Mouse (Mus musculus): Measurements from ENCODE around the gene Irgm1. TPM values are rescaled to one million over a fixed set of nuclear protein-coding genes. Genes with fewer than 3 reads are reported as not detected.

Gene Irgm1
- polyA plus RNA-seq, 1 experiment from 2014 or later: 15.2 TPM

DNA sequence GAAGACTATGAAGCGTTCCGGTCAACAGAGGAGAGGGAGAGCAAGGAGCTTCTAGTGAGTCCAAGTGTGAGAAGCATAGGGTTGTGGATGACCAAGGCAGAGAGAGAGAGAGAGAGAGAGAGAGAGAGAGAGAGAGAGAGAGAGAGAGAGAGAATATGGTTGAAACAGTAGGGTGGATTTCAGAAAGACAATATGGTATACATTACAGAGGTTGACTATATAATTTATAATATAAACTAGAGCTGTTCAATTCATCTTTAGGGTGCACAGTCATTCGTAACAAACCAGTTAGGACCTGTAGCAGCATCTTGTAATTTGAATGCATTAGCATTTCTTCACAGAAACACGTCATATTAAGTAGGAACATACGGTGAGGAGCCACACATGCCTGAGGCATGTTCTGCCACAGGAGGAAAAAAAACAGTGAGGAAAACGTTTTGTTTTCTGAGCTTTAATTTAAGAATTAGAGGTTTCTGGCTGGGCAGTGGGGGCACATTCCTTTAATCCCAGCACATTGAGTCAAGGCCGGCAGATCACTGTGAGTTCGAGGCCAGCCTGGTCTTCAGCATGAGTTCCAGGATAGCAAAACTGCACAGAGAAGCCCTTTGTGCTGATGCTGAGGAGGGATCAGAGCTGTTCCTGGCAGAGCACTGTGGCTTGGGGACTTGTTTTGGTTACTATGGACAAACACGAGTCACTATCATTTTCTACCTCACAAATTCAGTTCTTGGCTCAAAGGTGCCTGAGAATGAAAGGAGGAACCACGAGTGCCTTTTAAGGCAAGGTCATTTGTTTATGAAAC is 32.4 kb downstream of the Irgm1 start:
- Histone ChIP-seq H3K4me1 (replicated peaks; ENCODE audit: control insufficient read depth, insufficient read depth, low read length) (peaks cover 11% of the 10 kb centered on the region), H3K27ac (ENCODE audit: low read depth, low read length) (no peak overlapping the region), H3K9ac (ENCODE audit: low read depth, low read length) (no peak overlapping the region), H3K36me3 (ENCODE audit: control insufficient read depth, insufficient read depth, low read length) (no peaks in the 10 kb centered on the region), H3K27me3 (replicated peaks; ENCODE audit: control insufficient read depth, insufficient read depth, low read length) (peaks cover 6% of the 10 kb centered on the region; the same call in 1 of the 2 replicates), H3K9me3 (ENCODE audit: control insufficient read depth, low read length) (no peaks in the 10 kb centered on the region), H3K4me3 (ENCODE audit: low read depth, low read length) (no peak overlapping the region), H3K4me2 (peak overlapping the region; percentile 99)
- WGBS: 70% methylated on average over 10 of the region's 10 CpGs
- ATAC-seq (replicated peaks; ENCODE audit: low FRiP score): no peak
- DNase-seq (ENCODE audit: low spot score): no peak

DNA sequence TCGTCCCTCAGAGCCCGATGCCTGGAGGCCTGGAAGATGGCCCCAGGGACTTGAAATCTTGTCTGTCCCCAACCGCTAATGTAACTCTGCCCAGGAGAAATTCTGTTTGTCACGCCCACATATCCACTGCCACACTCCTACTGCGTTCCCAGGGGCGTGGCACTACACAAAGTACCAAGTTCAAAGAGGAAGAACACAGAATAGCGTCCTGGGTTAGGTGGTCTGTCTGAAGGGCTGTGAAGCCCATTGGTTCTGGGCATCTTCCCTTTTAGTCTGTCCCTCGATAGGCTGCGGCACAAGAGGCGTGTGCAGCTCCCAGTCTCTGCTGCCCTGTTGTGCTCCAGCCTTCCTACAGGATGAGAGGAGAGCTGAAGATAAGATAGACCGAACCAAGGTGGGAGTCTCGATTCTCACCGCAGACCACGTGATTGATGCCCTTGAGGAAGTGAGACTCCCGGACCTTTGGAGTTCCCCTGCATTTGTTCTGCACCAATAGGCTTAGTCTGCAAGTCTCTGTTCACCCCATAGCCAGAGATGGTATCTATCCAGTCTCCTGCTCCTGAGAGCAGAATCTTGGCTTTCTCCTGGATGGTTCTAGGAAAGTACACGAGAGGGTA is 33.2 kb downstream of the Irgm1 start:
- peak; percentile 16; the same call in 1 of the 2 replicates for ATAC-seq (replicated peaks; ENCODE audit: low FRiP score)
- WGBS: 1% methylated on average over 16 of the region's 16 CpGs

DNA sequence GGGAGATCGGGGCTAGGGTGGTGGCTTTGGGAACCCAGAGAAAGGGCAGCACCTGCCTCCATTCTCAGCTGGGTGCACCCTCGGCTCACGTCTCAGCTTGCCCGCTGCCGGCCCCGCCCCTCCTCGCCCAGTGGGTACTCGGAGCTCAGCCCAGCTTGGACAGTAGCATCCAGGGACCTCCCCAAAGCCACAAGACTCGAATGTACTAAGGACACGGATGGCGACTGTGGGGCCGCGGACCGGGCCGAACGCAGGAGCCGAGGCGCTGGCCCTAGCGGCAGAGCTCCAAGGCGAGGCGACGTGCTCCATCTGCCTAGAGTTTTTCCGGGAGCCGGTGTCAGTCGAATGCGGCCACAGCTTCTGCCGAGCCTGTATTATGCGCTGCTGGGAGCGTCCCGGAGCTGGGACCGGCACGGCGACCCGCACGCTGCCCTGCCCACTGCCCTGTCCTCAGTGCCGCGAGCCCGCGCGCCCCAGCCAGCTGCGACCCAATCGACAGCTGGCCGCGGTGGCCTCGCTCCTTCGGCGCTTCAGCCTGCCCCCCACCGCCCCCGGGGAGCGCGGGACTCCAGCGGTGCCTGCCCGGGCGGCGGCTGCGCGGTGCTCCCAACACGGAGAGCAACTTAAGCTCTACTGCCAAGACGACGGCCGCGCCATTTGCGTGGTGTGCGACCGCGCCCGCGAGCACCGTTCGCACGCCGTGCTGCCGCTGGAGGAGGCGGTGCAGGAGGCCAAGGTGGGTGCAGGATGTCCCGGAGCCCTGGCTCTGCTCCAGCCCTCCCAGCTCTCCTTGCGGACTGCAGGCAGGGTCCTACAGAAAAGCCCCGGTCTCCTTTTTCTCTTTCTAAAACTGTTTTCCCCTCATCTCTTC is 33.9 kb downstream of the Irgm1 start:
- no peaks in the 10 kb centered on the region for H3K36me3 ChIP-seq (ENCODE audit: control insufficient read depth, insufficient read depth, low read length)
- H3K4me2 ChIP-seq: peak overlapping the region; percentile 99
- ATAC-seq (replicated peaks; ENCODE audit: low FRiP score) (0 out of 2 replicates have a peak, but pooled peaks have one; percentile 2), DNase-seq (ENCODE audit: low spot score) (peak; percentile 69)
- peak overlapping the region; percentile 85 for H3K4me3 ChIP-seq (ENCODE audit: low read depth, low read length)
- no peaks in the 10 kb centered on the region for H3K9me3 ChIP-seq (ENCODE audit: control insufficient read depth, low read length)
- H3K9ac ChIP-seq (ENCODE audit: low read depth, low read length): peak overlapping the region; percentile 68
- H3K4me1 ChIP-seq (replicated peaks; ENCODE audit: control insufficient read depth, insufficient read depth, low read length): peaks cover 11% of the 10 kb centered on the region
- peaks cover 6% of the 10 kb centered on the region; the same call in 1 of the 2 replicates for H3K27me3 ChIP-seq (replicated peaks; ENCODE audit: control insufficient read depth, insufficient read depth, low read length)
- WGBS: under 1% methylated on average over 75 of the region's 77 CpGs
- H3K27ac ChIP-seq (ENCODE audit: low read depth, low read length): no peak overlapping the region

More for the DNA sequence above, 33.2 kb downstream of the Irgm1 start:
- DNase-seq (ENCODE audit: low spot score): peak; percentile 54
- peak overlapping the region; percentile 99 for H3K4me2 ChIP-seq
- H3K4me1 ChIP-seq (replicated peaks; ENCODE audit: control insufficient read depth, insufficient read depth, low read length): peaks cover 11% of the 10 kb centered on the region
- peak overlapping the region; percentile 85 for H3K4me3 ChIP-seq (ENCODE audit: low read depth, low read length)
- H3K9ac ChIP-seq (ENCODE audit: low read depth, low read length): peak overlapping the region; percentile 68
- peaks cover 6% of the 10 kb centered on the region; the same call in 1 of the 2 replicates for H3K27me3 ChIP-seq (replicated peaks; ENCODE audit: control insufficient read depth, insufficient read depth, low read length)
- no peak overlapping the region for H3K27ac ChIP-seq (ENCODE audit: low read depth, low read length)
- no peaks in the 10 kb centered on the region for H3K9me3 ChIP-seq (ENCODE audit: control insufficient read depth, low read length)
- no peaks in the 10 kb centered on the region for H3K36me3 ChIP-seq (ENCODE audit: control insufficient read depth, insufficient read depth, low read length)

DNA sequence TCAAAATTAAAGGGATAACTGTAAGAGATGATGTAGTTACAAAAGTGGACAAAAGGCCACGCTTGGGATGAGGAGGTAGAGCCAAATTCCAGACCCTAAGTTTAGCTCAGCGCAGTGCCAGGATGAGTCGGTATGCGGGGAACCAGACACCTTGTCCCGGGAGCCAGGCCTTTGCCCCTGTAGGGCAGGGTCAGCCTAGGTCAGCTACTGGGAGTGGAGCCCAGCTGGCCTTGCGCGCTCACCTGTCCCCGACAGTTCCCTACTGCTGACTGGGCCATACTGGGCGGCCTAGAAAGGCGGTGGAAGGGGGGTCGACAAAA is 34.5 kb downstream of the Irgm1 start:
- H3K4me2 ChIP-seq: peak overlapping the region; percentile 99
- no peak overlapping the region for H3K9ac ChIP-seq (ENCODE audit: low read depth, low read length)
- H3K27me3 ChIP-seq (replicated peaks; ENCODE audit: control insufficient read depth, insufficient read depth, low read length): peaks cover 6% of the 10 kb centered on the region; the same call in 1 of the 2 replicates
- ATAC-seq (replicated peaks; ENCODE audit: low FRiP score) (no peak), DNase-seq (ENCODE audit: low spot score) (no peak)
- peak overlapping the region; percentile 85 for H3K4me3 ChIP-seq (ENCODE audit: low read depth, low read length)
- H3K4me1 ChIP-seq (replicated peaks; ENCODE audit: control insufficient read depth, insufficient read depth, low read length): peaks cover 11% of the 10 kb centered on the region
- no peak overlapping the region for H3K27ac ChIP-seq (ENCODE audit: low read depth, low read length)
- H3K36me3 ChIP-seq (ENCODE audit: control insufficient read depth, insufficient read depth, low read length): no peaks in the 10 kb centered on the region
- 14% methylated on average over 11 of the region's 11 CpGs for WGBS
- no peaks in the 10 kb centered on the region for H3K9me3 ChIP-seq (ENCODE audit: control insufficient read depth, low read length)

DNA sequence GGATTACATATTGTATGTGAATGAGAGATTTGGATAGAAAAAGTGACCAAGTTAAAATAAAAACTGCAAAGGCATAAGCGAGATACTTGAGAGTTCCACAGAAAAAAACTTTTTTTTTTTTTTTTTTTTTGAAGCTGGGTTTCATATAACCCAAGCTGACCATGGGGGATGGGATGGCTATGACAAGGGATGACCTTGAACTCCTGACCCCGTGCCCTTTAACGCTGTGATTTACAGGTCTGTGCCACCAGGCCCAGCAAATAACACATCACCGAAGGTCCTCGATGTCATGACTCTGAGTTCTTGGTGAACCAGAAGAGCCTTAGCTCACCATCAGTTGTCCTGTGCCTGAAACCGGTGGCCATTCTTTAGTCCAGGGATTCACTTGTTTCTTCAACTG is 35.6 kb downstream of the Irgm1 start:
- Histone ChIP-seq H3K4me1 (replicated peaks; ENCODE audit: control insufficient read depth, insufficient read depth, low read length) (peaks cover 11% of the 10 kb centered on the region), H3K9me3 (ENCODE audit: control insufficient read depth, low read length) (no peaks in the 10 kb centered on the region), H3K4me2 (no peak overlapping the region), H3K4me3 (ENCODE audit: low read depth, low read length) (no peak overlapping the region), H3K27me3 (replicated peaks; ENCODE audit: control insufficient read depth, insufficient read depth, low read length) (peaks cover 6% of the 10 kb centered on the region; the same call in 1 of the 2 replicates), H3K27ac (ENCODE audit: low read depth, low read length) (no peak overlapping the region), H3K9ac (ENCODE audit: low read depth, low read length) (no peak overlapping the region), H3K36me3 (ENCODE audit: control insufficient read depth, insufficient read depth, low read length) (no peaks in the 10 kb centered on the region)
- ATAC-seq (replicated peaks; ENCODE audit: low FRiP score) (no peak), DNase-seq (ENCODE audit: low spot score) (no peak)
- 64% methylated on average over 6 of the region's 6 CpGs for whole genome bisulfite sequencing

DNA sequence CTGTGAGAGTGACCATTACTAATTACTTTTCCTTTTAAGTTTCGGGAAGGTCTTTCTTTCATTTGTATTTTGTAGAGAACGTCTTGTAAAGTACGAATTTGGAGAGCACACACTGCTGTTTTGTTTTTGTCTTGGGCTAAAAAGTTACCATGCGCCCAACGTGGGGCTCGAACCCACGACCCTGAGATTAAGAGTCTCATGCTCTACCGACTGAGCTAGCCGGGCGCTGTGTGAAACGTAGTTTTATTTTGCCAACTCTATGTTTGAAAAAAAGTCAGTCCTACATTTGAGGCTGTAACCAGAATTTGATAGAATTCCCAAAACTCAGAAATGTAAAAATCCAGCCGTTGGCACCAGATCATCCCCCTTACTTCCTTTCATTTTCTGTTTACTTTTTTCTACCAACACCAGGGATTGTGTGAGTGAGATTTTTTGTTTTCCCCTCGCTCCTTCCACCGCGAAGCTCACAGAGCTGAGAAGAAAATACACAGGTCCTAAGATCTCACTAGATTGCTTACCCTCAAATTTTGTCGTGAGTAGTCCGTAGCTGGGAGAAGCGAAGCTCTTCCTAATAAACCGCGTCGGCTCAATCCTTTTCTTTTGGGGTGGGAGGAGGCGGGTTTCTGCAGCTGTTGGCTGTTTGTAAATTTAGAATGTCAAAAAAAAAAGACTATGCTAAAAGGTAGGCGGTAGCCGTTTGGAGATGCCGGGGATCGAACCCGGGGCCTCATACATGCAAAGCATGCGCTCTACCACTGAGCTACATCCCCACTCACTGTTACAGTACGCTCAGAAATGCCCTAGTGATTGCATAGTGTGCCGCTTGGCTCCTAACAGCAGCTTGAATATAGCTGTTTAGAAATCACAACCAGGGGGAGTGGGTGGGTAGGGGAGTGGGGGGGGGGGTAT is 37.5 kb downstream of the Irgm1 start:
- ATAC-seq (replicated peaks; ENCODE audit: low FRiP score) (peak; percentile 88), DNase-seq (ENCODE audit: low spot score) (peak; percentile 94)
- H3K4me3 ChIP-seq (ENCODE audit: low read depth, low read length): peak overlapping the region; percentile 69
- WGBS: under 1% methylated on average over 30 of the region's 30 CpGs
- H3K4me2 ChIP-seq: peak overlapping the region; percentile 73
- peak overlapping the region; percentile 51; the same call in 1 of the 2 replicates for H3K9ac ChIP-seq (ENCODE audit: low read depth, low read length)
- H3K36me3 ChIP-seq (ENCODE audit: control insufficient read depth, insufficient read depth, low read length): no peaks in the 10 kb centered on the region
- H3K27me3 ChIP-seq (replicated peaks; ENCODE audit: control insufficient read depth, insufficient read depth, low read length): peaks cover 6% of the 10 kb centered on the region; the same call in 1 of the 2 replicates
- peak overlapping the region; percentile 11 for H3K27ac ChIP-seq (ENCODE audit: low read depth, low read length)
- H3K9me3 ChIP-seq (ENCODE audit: control insufficient read depth, low read length): no peaks in the 10 kb centered on the region
- peaks cover 11% of the 10 kb centered on the region for H3K4me1 ChIP-seq (replicated peaks; ENCODE audit: control insufficient read depth, insufficient read depth, low read length)

DNA sequence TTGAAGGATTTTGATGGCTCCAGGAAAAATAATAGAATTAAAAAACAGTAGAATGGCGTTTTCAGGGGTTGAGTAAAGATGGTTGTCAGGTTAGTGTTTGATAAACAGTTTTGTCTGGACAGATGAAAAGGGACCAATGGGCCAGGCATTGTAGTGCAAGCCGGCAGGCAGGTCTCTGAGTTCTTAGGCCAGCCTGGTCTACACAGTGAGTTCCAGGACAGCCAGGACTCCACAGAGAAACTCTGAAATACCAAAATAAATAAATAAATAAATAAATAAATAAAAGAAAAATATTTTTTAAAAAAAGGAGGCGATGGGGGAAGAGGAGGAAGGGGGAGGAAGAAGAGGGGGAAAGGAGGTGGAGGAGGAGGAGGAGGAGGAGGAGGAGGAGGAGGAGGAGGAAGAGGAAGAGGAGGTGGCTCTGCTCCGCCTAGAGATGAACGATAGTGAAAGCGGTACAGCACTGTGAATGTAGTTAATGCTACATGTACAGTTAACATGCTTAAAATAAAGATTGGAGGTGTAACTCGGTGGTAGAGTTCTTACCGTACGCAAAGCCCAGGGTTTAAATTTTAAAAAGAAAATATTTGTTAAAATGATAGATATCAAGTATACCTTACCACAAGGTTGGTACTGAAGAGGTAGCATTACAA is 38.3 kb downstream of the Irgm1 start:
- Histone ChIP-seq H3K9me3 (ENCODE audit: control insufficient read depth, low read length) (no peaks in the 10 kb centered on the region; the same call in 1 of the 2 replicates), H3K27ac (ENCODE audit: low read depth, low read length) (peak overlapping the region; percentile 11), H3K4me2 (peak overlapping the region; percentile 73), H3K36me3 (ENCODE audit: control insufficient read depth, insufficient read depth, low read length) (no peaks in the 10 kb centered on the region), H3K4me3 (ENCODE audit: low read depth, low read length) (peak overlapping the region; percentile 69), H3K9ac (ENCODE audit: low read depth, low read length) (no peak overlapping the region), H3K4me1 (replicated peaks; ENCODE audit: control insufficient read depth, insufficient read depth, low read length) (peaks cover 6% of the 10 kb centered on the region), H3K27me3 (replicated peaks; ENCODE audit: control insufficient read depth, insufficient read depth, low read length) (peaks cover 6% of the 10 kb centered on the region; the same call in 1 of the 2 replicates)
- ATAC-seq (replicated peaks; ENCODE audit: low FRiP score) (peak; percentile 63), DNase-seq (ENCODE audit: low spot score) (no peak)
- 27% methylated on average over 9 of the region's 9 CpGs for whole genome bisulfite sequencing

Measured in liver, embryonic 11.5 days (tissue).